Mouse (Mus musculus): Measurements from ENCODE around the gene Colgalt1.

GRCm38 (mm10) chr8:71601939-71602665, 8.7 kb upstream of the Colgalt1 start:
- no peak for TF ChIP-seq CTCF (conservative IDR thresholded peaks at IDR 0.05; ENCODE audit: low read length)
- TF ChIP-seq NANOG (IDR thresholded peaks at IDR 0.05; ENCODE audit: borderline replicate concordance, low read length): no peak
- no peak for TF ChIP-seq POU5F1 (IDR thresholded peaks at IDR 0.05; ENCODE audit: borderline replicate concordance, low read length)
